Mouse (Mus musculus): Measurements from ENCODE around the gene Zrsr1. TPM values are rescaled to one million over a fixed set of nuclear protein-coding genes. Genes with fewer than 3 reads are reported as not detected.

Zrsr1 gene
- 3.6 and 4.7 TPM in 2 replicates for polyA plus RNA-seq (2016; fragmentation: Nextera tagmentation; extraction: Ambion mirVana)

DNA sequence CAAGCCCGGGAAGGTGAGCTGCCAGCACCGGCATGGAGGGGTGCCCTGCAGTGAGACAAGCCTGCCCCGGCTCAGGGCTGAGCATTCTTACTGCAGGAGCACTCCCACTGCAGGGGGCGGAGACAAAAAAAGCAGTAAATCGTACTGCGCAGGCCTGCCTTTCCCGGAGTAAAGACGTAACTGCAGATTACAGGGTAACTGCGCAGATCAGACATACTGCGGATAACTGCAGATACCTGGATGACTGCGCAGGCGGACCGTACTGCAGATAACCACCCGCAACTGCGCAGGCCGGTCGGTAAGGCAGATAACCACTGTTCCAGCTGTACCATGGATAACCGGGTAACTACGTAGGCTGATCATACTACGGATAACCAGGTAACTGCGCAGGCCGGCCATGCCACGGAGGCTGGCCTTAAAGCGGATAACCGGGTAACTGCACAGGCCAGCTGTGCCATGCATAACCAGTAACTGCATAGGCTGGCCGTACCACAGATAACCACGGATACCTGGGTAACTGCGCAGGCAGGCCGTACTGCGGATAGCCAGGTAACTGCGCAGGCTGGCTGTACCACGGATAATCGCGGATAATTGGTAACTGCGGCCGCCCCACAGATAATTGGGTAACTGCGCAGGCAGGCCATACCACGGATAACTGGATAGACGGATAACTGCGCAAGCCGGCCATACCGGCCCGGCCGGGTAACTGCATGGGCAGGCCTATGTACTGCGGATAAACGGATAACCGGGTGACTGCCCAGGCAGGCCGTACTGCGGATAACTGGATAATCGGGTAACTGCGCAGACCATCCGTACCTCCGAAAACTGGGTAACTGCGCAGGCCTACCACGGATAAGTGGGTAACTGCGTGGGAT is at the start of gene Zrsr1:
Gene Zrsr1 (plus strand): TSS at position 171 of the 875 bp plus-strand sequence.
- peak within 1 kb of the TSS; percentile 60 for H3K4me3 ChIP-seq
- H3K4me2 ChIP-seq (replicated peaks) = peak within 1 kb of the TSS; percentile 58
- peaks cover 27% of the 10 kb centered on the region for H3K36me3 ChIP-seq
- H3K9me3 ChIP-seq = peaks cover 35% of the 10 kb centered on the region
- H3K9ac ChIP-seq = peak within 1 kb of the TSS; percentile 61
- ATAC-seq (ENCODE audit: insufficient number of reproducible peaks, insufficient read depth, low FRiP score, low TSS enrichment) = peak; percentile 81
- H3K27me3 ChIP-seq = no peaks in the 10 kb centered on the region
- peak within 1 kb of the TSS; percentile 67 for H3K27ac ChIP-seq
- 50% methylated on average over 56 of the region's 56 CpGs for WGBS
- peaks cover 10% of the 10 kb centered on the region for H3K4me1 ChIP-seq

DNA sequence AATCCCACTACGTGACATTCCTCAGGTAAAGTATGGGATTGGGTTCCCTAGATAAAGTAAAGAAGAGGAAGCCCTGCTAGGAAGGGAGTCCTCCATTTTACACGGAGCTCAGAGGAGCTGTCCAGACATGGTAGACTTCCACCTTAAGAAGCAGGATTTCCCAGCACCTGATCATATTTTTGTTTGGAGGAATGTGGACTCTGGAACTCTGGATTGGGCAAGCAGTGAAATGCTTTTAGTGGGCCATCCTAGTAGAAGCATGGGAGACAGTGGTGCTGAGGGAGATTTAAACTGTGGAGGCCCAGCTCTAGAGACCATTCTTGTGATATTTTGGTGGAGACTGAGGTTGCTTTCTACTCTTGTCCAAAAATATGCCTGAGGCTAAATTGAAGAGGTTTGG is 49.3 kb upstream of the Zrsr1 start:
- no peak overlapping the region for H3K9ac ChIP-seq
- H3K27ac ChIP-seq = no peak overlapping the region
- no peaks in the 10 kb centered on the region for H3K36me3 ChIP-seq
- no peaks in the 10 kb centered on the region for H3K4me1 ChIP-seq
- no peak overlapping the region for H3K4me2 ChIP-seq (replicated peaks)
- no peak overlapping the region for H3K4me3 ChIP-seq
- H3K27me3 ChIP-seq = no peaks in the 10 kb centered on the region
- 74% methylated on average over 2 of the region's 2 CpGs for WGBS
- ATAC-seq (ENCODE audit: insufficient number of reproducible peaks, insufficient read depth, low FRiP score, low TSS enrichment) = no peak
- H3K9me3 ChIP-seq = no peaks in the 10 kb centered on the region

DNA sequence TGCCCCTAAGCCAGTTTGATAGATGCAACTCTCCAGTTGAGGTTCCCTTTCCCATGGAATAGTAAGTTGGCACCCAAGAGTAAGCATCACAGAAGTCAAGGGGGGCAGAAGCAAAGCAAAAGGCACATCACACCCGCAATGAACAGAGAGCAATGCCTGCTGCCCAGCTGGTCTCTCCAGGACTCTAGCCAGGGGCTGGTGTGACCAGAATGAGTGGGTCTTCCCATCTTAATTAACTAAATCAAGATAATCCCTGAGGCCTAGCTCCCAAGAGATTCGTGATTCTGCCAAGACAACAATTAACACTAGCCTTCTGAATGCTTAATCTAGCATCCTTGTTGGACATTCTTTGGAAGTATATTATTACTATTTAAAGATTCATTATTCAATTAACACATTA is 48.2 kb upstream of the Zrsr1 start:
- Histone ChIP-seq H3K4me2 (replicated peaks) (no peak overlapping the region), H3K36me3 (no peaks in the 10 kb centered on the region), H3K9me3 (no peaks in the 10 kb centered on the region), H3K27ac (no peak overlapping the region), H3K4me3 (no peak overlapping the region), H3K9ac (no peak overlapping the region), H3K27me3 (no peaks in the 10 kb centered on the region), H3K4me1 (no peaks in the 10 kb centered on the region)
- WGBS = 74% methylated on average over 2 of the region's 2 CpGs
- no peak for ATAC-seq (ENCODE audit: insufficient number of reproducible peaks, insufficient read depth, low FRiP score, low TSS enrichment)

DNA sequence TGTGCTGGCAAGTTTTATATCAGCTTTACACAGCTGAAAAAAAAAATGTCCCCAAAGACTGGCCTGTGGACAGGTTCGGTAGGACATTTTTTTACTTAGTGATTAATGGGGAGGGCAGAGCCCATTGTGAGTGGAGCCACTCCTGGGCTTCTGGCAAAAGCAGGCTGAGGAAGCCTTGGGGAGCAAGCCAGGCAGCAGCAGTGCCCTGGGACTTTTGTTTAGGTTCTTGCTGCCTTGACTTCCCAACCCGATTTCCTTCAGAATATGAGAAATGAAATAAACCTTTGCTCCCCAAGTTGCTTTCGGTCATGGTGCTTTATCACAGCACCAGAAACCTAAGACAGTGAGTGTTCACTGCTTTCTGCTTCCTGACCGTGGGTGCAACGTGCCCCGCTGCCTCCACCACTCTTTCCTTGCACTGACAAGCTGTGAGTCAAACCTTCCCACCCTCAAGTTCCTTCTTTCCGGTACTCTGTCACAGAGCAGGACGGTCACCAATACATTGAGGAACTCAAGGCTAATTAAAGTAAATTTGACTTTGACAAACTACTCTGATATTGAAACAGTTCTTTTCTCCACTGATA is 43.1 kb upstream of the Zrsr1 start:
- no peak overlapping the region for H3K4me2 ChIP-seq (replicated peaks)
- no peak for ATAC-seq (ENCODE audit: insufficient number of reproducible peaks, insufficient read depth, low FRiP score, low TSS enrichment)
- H3K9ac ChIP-seq = no peak overlapping the region
- no peaks in the 10 kb centered on the region for H3K36me3 ChIP-seq
- no peaks in the 10 kb centered on the region; the same call in 1 of the 2 replicates for H3K4me1 ChIP-seq
- H3K9me3 ChIP-seq = no peaks in the 10 kb centered on the region
- WGBS = 82% methylated on average over 8 of the region's 8 CpGs
- no peaks in the 10 kb centered on the region for H3K27me3 ChIP-seq
- no peak overlapping the region for H3K27ac ChIP-seq
- H3K4me3 ChIP-seq = no peak overlapping the region

DNA sequence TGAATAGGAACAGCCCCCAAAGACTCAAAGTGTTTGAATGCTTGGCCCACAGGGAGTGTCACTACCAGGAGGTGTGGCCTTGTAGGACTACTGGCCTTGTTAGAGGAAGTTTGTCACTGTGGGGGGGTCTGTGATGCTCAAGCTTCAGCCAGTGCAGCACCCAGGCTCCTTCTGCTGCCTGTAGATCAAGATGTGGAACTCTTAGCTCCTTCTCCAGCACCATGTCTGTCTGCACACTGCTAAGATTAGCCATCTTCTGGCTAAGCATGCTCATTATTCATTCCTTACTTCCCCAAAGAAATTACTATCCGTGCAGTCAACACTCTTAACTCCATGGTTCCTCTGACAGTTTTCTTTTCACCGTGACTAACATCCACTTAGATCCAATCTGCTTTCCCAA is 41.7 kb upstream of the Zrsr1 start:
- Histone ChIP-seq H3K36me3 (no peaks in the 10 kb centered on the region), H3K4me2 (replicated peaks) (no peak overlapping the region), H3K4me1 (no peaks in the 10 kb centered on the region; the same call in 1 of the 2 replicates), H3K9me3 (no peaks in the 10 kb centered on the region), H3K9ac (no peak overlapping the region), H3K27ac (no peak overlapping the region), H3K4me3 (no peak overlapping the region), H3K27me3 (no peaks in the 10 kb centered on the region)
- 71% methylated on average over 2 of the region's 2 CpGs for WGBS
- no peak for ATAC-seq (ENCODE audit: insufficient number of reproducible peaks, insufficient read depth, low FRiP score, low TSS enrichment)

DNA sequence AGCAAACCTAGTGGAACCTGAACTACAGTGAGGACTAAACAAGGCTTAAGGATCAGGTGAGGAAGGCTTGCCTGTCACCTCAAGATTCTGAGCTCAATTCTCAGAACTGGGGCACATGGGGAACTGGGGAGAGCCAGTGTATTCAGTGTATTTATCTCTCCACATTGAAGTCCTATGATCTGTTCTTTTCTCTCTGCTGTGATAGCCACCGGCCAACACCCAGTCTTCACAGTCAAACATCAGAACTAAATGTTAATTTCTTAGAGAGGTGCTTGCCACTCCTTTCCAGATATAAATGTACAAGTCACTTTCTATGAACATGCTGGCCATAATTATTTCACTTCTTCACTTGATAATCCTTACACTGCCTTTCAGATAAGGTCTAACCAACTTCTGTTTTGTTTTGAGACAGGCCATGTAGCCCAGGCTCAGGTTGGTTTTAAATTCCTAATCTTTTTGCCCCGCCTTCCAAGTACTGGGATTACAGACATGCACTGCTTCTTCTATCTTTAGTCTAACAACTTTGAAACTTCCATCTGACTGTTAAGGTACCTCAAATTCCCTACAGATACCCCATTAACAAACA is 40.4 kb upstream of the Zrsr1 start:
- whole genome bisulfite sequencing = 85% methylated on average over 2 of the region's 2 CpGs
- H3K4me3 ChIP-seq = no peak overlapping the region
- H3K27ac ChIP-seq = no peak overlapping the region
- no peaks in the 10 kb centered on the region for H3K27me3 ChIP-seq
- H3K9ac ChIP-seq = no peak overlapping the region
- H3K36me3 ChIP-seq = no peaks in the 10 kb centered on the region
- ATAC-seq (ENCODE audit: insufficient number of reproducible peaks, insufficient read depth, low FRiP score, low TSS enrichment) = no peak
- no peaks in the 10 kb centered on the region; the same call in 1 of the 2 replicates for H3K4me1 ChIP-seq
- H3K4me2 ChIP-seq (replicated peaks) = no peak overlapping the region
- no peaks in the 10 kb centered on the region for H3K9me3 ChIP-seq

DNA sequence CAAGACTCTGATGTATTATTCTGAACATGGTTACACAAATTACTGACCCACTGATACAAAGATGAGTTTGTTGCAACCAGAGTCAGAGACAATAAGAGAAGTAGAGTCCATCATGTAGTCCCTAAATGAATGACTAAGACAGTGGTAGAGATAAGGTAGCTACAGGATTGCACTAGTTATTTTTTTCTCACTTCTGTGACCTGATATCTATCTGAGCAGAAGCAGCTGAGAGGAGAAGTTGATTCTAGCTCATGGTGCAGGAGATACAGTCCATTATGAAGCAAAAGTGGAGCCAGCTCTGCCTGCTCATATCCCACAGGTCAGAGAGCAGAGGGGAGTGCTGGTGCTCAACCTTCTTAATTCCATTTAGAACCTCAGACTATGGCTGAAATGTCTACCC is 39.6 kb upstream of the Zrsr1 start:
- Histone ChIP-seq H3K9ac (no peak overlapping the region), H3K27me3 (no peaks in the 10 kb centered on the region), H3K36me3 (no peaks in the 10 kb centered on the region), H3K27ac (no peak overlapping the region), H3K9me3 (no peaks in the 10 kb centered on the region), H3K4me3 (no peak overlapping the region), H3K4me1 (no peaks in the 10 kb centered on the region; the same call in 1 of the 2 replicates), H3K4me2 (replicated peaks) (no peak overlapping the region)
- ATAC-seq (ENCODE audit: insufficient number of reproducible peaks, insufficient read depth, low FRiP score, low TSS enrichment) = no peak

DNA sequence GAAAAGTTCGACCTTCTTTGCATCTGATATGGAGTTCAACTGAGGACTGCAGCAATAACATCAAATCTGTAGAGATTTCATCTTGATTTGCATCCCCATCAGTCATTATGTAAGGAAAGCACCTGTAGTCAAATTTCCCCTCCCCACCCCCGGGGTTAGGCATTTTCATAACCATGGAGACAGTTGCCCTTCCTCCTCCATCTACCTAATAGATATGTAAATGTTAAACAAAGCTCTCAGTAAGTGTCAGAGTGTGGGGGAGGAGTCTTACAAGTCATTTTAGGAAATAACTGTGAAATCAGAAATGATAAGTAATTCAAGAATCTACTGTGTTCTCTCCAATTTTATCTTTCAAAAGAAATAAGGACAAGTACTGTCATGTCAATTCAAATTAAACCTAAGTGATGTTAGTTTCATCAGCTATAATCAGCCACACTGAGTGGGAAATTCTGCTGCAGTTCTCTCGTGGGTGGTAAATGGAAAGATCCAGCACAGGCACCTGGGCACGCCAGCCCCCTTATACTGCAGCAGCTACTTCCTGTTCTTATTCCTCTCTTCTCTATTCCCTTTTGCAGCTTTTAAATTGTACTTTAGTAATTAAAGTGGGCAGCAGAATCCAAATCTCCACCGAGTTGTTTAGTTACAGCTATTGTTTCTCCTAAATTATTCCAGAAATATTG is 35.2 kb upstream of the Zrsr1 start:
- Histone ChIP-seq H3K4me1 (no peaks in the 10 kb centered on the region), H3K9ac (no peak overlapping the region), H3K36me3 (no peaks in the 10 kb centered on the region), H3K4me2 (replicated peaks) (no peak overlapping the region), H3K9me3 (no peaks in the 10 kb centered on the region), H3K4me3 (no peak overlapping the region), H3K27me3 (no peaks in the 10 kb centered on the region), H3K27ac (no peak overlapping the region)
- WGBS = 63% methylated on average over 5 of the region's 5 CpGs
- no peak for ATAC-seq (ENCODE audit: insufficient number of reproducible peaks, insufficient read depth, low FRiP score, low TSS enrichment)

DNA sequence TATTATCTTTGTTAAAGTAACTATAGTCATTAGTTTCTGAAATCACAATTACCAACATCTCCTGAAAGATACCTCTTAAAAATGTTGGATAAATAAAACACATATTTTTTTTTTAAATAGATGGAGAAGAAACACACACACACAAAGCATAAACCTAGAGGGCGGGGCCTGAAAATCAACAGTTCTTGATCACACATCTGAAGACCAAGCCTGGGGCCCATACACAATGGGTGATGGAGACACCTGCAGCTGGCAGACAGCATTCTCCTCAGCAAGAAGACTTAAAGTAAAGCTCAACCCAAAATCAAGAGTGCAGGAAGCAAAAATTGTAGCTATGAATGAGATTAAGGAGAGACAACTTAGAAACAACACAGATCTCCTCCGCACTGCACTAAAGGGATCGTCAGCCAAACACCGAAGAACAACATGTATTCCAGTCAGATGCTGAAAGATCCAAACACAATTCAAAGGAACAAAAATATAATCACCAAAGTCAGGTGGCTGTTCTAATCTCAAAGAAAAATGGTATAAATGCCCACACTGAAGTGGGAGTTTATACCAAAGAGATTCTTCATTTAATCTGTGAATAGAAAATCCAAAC is 34.0 kb upstream of the Zrsr1 start:
- no peak overlapping the region for H3K4me3 ChIP-seq
- H3K9me3 ChIP-seq = no peaks in the 10 kb centered on the region
- no peak overlapping the region for H3K4me2 ChIP-seq (replicated peaks)
- no peak overlapping the region for H3K9ac ChIP-seq
- no peak overlapping the region for H3K27ac ChIP-seq
- no peaks in the 10 kb centered on the region for H3K4me1 ChIP-seq
- 94% methylated on average over 4 of the region's 4 CpGs for WGBS
- H3K27me3 ChIP-seq = no peaks in the 10 kb centered on the region
- no peaks in the 10 kb centered on the region for H3K36me3 ChIP-seq
- ATAC-seq (ENCODE audit: insufficient number of reproducible peaks, insufficient read depth, low FRiP score, low TSS enrichment) = no peak

DNA sequence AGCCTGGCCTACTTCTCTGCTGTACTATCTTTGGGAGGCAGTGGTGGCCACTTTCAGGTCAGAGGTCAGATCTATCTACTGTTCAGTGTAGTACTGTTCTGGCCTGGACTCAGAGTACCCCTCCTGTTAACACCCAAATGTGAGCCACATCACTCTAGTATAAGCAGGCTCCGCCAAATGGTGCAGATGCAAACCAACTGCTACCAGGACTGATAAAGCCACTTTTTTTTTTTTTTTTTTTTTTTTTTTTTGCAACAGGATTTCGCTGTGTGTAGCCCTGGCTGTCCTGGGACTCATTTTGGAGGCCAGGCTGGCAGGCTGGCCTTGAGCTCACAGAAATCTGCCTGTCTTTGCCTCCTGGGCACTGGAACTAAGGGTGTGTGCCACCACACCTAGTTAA is 32.8 kb upstream of the Zrsr1 start:
- no peak for ATAC-seq (ENCODE audit: insufficient number of reproducible peaks, insufficient read depth, low FRiP score, low TSS enrichment)
- Histone ChIP-seq H3K27me3 (no peaks in the 10 kb centered on the region), H3K4me2 (replicated peaks) (no peak overlapping the region), H3K27ac (no peak overlapping the region), H3K4me1 (no peaks in the 10 kb centered on the region), H3K9ac (no peak overlapping the region), H3K9me3 (no peaks in the 10 kb centered on the region), H3K36me3 (no peaks in the 10 kb centered on the region), H3K4me3 (no peak overlapping the region)
- 90% methylated on average over 2 of the region's 2 CpGs for WGBS

DNA sequence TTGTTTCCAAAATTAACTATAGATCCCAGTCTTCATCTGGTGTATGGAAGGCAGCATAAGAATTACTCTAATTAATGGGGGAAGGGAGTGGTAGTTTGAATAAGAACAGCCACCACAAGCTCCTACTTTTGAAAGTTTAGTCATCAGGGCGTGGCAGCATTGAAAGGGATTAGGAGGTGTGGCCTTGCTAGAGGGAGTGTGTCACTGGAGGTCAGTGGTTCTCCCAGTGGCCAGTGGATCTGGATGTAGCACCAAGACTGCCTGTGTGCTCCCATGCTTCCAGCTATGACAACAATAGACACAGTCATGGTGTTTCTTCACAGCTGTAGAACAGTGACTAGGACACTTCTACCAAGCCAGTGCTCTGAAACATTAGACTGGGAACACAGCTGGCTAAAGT is 22.7 kb upstream of the Zrsr1 start:
- no peak overlapping the region for H3K9ac ChIP-seq
- H3K4me3 ChIP-seq = no peak overlapping the region
- no peaks in the 10 kb centered on the region for H3K36me3 ChIP-seq
- 81% methylated on average over 1 of the region's 1 CpGs for WGBS
- H3K9me3 ChIP-seq = no peaks in the 10 kb centered on the region
- no peaks in the 10 kb centered on the region for H3K4me1 ChIP-seq
- no peak overlapping the region for H3K27ac ChIP-seq
- no peaks in the 10 kb centered on the region for H3K27me3 ChIP-seq
- H3K4me2 ChIP-seq (replicated peaks) = no peak overlapping the region
- no peak for ATAC-seq (ENCODE audit: insufficient number of reproducible peaks, insufficient read depth, low FRiP score, low TSS enrichment)

All from embryonic facial prominence, embryonic 12.5 days (tissue).